Mouse (Mus musculus) cerebellum, adult 2 months (tissue): Measurements from ENCODE around the gene Tmem186.

Experiments used
- CTCF ChIP-seq: fragments of 200-500 bp; IDR thresholded peaks from 2 replicates; pipeline ENCODE4 v1.5.1; 2011; ENCODE audit warnings: low read depth, mild to moderate bottlenecking, control low read depth, low read length, moderate library complexity, borderline replicate concordance; ENCODE audit not compliant: insufficient read depth
- POLR2A ChIP-seq: fragments of 200-500 bp; IDR thresholded peaks from 2 replicates; pipeline ENCODE4 v1.6.1; 2011; ENCODE audit warnings: low read length, control low read depth, borderline replicate concordance; ENCODE audit not compliant: insufficient read depth

- no peak for TF ChIP-seq CTCF
- TF ChIP-seq POLR2A, result no peak
These were observed 24.5 kb downstream of the Tmem186 start for GRCm38 (mm10) chr16:8613039-8613438.
